Mouse (Mus musculus): Measurements from ENCODE around the gene Frzb.

Frzb gene

GRCm38 (mm10) chr2:80423116-80423515 lies 24.3 kb downstream of the Frzb start:
- no peak for DNase-seq

DNA sequence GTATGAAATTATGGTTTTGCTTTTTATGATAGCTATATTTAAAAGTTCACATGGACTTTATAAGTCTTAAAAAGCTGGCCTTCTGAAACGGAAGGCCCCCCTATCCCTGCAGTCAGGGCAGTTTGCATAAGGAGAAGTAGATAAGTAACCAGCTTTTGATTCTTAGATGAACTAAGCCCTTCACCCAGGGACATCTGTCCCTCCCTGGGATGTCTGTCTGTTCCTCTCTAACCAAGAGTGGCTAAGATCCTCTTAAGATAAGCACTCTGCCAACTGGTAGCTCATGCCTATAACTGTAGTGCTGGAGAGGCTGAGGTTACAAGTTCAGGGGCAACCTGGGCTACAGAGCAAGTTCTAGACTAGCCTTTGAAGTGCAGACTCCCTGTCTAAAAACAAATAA lies 25.4 kb downstream of the Frzb start:
- DNase-seq = no peak

GRCm38 (mm10) chr2:80416286-80416685 lies 31.1 kb downstream of the Frzb start:
- DNase-seq = no peak

DNA sequence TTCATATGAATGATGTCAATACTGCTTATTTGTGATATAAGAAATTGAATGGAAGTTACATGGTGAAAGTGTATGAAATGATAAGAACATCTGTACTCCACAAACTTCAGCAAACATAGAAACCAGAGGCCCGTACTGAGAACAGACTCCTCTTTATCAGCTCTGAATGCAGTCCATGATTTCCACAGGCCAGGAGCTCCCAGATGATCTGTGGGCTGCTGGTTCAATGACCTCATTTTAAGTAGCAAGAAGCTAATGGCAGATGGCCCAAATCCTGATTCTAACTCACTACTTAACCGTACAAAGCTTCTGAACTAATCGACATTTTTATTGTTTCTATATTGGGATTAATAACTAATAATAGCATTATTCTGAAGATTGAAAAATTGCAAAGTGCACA lies 33.0 kb downstream of the Frzb start:
- DNase-seq = no peak

GRCm38 (mm10) chr2:80413124-80413523 lies 34.3 kb downstream of the Frzb start:
- no peak for DNase-seq

DNA sequence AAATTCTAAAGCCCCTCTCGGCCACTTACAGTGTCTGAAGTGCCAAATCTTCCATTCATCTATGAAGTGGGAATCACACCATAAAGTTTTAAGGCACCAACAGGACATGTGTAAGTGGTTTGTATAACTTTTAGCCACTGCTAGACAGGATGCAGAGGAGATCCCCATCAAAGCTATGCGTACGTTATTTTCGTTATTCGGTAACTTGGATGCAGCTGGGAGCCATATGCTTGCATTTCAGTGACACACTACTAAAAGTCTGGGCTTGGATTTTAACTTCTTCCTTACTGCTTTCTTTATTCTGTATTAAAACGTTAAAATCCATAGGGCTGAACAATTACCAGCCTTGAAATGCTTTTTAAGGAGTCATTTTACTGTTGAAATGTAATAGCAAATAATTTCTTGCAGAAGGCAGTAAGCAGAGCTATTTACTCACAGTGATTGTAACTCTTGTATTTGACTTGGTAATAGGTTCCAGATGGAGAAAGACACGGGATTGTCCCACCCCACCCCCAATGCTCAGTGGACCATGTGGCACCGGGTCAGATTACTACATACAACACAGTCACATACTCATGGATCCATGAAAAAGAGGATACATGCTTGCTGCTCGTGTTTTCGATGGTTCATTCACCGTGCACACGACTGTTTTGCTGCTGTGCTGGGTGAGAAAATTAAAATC lies 37.4 kb downstream of the Frzb start:
- DNase-seq = peak; percentile 51

DNA sequence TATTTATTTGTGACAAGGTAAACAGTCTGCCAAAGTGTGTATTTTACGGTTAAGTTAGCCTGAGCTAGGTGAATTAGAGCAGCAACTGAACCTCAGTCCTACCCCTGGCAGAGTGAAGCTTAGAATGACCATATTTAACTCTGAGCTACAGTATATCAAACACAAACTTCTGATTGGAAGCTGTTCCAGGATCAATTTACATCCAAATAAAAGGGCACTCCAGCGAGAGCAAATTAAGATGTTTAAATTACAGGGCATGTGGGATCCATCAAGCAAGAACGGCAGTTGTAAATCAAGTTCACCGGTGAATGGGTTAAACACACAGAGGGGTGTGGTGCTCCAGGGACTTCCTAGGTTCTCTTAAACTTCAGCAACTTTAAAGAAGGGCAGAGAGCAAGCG lies 42.7 kb downstream of the Frzb start:
- no peak for DNase-seq

- no peak for DNase-seq
Measured at GRCm38 (mm10) chr2:80398595-80399099, 48.8 kb downstream of the Frzb start.

DNA sequence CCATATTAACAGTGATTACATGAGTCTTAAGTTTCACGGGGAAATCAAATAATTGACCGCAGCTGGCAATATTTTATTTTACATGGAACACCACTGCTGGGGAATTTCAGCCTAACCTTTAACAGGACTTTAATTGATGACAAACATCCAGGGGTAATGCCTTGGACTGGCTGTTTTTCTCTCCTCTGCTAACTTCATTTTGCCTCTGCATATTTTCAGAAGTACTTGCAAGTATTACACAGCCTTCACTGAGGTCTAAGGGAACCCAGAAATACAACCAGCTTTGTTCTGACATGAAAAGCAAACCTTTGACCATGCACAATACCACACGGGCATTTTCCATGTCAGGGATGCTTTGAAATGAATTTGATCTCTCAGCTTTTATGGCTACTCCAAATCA lies 50.6 kb downstream of the Frzb start:
- DNase-seq = no peak

DNA sequence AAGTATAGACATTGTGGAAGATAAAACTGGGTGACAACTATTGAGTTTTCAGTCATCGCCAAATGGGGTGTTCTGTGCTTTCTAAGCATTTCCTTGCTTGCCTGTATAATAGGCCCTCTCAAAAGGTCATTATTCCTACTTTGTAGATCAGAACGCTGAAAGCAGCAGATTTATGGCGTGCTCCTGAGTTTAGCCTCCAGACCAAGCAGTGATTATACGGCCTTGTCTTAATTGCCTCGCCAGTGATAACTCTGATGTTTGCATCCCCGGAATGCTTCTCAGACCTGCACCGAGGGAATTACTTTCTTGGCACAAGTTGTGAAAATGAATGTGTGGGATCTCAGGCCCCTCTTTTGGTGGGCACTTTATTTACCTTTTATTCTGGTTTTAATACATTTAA lies 51.4 kb downstream of the Frzb start:
- no peak for DNase-seq

- no peak for DNase-seq
Measured at GRCm38 (mm10) chr2:80388341-80388740, 59.1 kb downstream of the Frzb start.

- peak; percentile 10 for DNase-seq
Measured at GRCm38 (mm10) chr2:80387668-80388067, 59.8 kb downstream of the Frzb start.

- DNase-seq = no peak
Measured at GRCm38 (mm10) chr2:80386255-80386654, 61.2 kb downstream of the Frzb start.

DNA sequence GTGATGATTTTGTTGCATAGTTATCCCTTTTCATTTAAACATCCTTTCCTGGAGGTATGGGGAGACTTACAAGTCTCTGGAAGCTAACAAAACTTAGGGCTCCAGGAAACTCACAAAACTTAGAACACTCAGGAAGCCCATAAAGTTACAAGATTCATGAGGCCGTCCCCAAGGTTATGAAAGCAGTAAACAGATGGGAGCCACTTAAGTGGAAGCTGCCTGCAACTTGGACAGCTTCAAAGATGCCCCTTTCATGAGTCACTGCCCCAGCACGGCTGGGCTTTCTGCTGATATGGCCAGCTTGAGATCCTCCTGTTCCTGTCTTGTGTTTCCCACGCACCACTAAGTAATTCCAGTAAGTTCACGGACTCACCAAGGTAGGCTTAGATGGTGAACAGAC lies 63.0 kb downstream of the Frzb start:
- peak; percentile 11 for DNase-seq

DNA sequence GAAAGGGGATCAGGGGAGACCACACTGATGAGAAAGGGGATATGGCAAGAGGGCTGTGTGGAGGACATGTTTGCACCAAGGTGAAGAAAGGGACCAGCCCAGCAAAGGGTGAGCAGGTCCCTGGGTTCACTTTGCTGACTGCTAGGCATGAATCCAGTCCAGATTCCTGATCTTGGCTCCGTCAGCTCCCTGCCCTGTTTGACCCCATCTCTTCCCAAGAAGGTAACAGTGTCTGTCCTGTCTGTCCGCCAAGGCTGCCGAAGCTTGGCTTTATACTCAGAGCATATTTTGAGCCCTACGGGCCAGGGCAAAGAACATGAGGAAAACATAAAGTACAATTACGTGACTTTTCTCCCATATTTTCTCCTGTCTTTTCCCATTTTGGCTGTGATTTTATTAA lies 67.6 kb downstream of the Frzb start:
- no peak for DNase-seq

DNA sequence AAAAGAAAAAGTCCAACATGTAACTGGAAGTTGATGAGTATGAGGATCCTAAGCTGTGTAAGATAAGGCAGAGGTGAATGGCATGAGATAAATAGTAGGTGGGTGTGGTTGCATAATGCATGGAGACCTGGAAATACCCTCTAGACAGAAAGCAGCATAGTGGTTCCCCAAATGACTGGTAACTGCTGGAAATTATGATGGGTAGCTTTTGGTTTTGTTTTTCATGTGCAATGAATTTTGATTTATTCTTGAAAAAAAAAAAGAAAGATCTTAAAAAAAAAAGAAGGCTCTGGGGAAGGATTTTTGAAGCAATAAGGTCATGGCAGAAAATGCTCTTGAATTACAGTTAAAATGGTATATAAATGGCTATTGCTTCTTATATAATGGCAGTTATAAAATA lies 72.5 kb downstream of the Frzb start:
- no peak for DNase-seq

GRCm38 (mm10) chr2:80371458-80371857 lies 76.0 kb downstream of the Frzb start:
- DNase-seq = no peak

All from kidney, postnatal 10 days (tissue).